Mouse (Mus musculus) right cerebral cortex, postnatal 10 days (tissue): ENCODE measurements around the gene Fmr1.
"Not testable (repeated sequence)": the region's sequence is repeated elsewhere in the genome, so short reads cannot be mapped to it uniquely, and the experiment has no call there.

Experiments used
- DNase-seq, 2 experiments: peaks; one replicate each; pipeline ENCODE4 v3.0.0; 2021; ENCODE audit warnings: low spot score in 2 of 2

Gene Fmr1

DNA sequence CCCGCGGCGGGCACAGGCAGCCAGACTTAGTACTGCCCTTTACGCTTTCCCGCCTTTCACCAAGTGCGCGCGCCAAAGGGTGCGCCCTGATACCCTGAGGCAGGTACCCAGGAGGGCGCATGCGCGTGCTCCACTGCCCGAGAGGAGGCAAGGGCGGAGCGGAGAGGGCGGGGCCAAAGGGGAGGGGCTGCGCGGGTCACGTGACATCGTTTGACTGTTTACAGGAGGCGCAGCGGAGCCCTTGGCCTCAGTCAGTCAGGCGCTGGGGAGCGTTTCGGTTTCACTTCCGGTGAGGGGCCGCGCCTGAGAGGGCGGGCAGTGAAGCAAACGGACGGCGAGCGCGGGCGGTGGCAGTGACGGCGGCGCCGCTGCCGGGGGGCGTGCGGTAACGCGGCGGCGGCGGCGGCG lies at the start of gene Fmr1:
TSS of gene Fmr1 (plus strand) at position 209 of the 408 bp plus-strand sequence.
- DNase-seq, result peak; percentile 97

DNA sequence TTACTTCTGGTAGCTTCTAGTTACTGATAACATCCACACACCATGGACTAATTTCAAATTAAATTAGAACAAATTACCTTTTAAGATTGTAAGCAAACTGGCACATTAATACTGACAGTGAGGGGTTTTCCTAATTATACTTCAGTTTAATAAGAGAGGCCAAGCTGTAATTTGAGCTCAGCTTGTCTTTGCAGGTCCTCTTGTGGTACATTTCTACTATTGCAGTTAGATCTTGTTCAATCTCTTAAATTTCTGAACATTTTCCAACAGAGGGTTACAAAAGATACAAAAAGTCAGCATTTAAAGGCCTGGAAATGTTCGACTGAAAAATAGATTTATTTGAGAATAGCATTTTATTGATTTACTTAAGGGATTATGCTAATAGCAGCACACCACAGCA lies 36.7 kb upstream of the Fmr1 start:
- DNase-seq, result no peak

DNA sequence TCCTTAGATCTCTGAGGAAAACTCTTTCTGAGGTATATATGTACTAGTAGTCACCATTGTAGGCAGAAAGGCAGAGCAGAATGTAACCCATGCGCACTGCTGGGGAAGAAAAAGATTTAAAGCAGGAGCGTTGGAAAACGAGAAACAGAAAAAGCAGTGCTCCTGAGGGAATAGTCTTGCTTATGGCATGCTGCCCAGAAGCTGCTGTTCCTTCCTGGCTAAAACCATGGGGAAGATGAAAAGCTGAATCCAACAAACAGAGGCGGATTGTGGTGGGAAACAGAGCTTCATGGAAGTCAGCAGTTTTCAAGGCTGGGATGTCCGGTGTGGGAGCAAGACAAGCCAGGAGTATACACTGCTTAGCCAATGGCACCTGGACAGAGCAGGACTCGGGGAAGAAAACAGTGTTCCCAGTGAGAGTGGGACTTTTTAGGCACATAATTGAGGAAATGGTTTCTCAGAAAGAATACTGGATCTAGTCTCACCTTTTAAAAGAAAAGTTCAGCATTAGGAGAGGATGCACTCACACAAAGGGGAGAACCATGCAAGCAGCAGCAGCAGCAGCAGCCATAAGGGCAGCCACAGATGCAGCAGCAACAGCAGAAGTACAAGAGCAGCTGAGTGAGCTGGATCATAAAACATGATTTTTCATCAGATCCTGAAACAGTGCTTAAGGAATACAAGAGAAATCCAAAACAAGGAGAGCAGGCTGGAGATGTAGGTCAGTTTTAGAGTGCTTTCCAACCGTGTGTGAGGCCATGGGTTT lies 33.0 kb upstream of the Fmr1 start:
- DNase-seq, result peak; percentile 67 to 71

DNA sequence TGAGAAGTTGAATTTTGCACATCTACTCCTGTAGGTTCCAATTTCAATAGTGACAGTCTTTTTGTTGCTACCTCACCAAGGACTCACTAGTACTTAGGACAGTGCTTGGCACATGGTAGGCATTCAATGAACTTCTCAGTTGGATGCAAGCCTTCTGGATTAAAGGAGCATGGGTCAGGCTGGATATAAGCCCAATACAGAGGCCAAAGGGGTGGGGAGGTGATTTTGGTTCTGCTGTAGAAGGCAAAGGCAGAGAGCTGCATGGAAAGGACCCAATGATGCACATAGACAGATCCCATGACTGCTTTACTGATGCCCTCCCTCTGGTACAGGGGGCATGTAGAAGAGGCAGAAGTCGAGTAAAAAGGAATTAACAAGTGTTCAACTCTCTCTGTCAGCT lies 833 bp upstream of the Fmr1 start:
- DNase-seq, result no peak

DNA sequence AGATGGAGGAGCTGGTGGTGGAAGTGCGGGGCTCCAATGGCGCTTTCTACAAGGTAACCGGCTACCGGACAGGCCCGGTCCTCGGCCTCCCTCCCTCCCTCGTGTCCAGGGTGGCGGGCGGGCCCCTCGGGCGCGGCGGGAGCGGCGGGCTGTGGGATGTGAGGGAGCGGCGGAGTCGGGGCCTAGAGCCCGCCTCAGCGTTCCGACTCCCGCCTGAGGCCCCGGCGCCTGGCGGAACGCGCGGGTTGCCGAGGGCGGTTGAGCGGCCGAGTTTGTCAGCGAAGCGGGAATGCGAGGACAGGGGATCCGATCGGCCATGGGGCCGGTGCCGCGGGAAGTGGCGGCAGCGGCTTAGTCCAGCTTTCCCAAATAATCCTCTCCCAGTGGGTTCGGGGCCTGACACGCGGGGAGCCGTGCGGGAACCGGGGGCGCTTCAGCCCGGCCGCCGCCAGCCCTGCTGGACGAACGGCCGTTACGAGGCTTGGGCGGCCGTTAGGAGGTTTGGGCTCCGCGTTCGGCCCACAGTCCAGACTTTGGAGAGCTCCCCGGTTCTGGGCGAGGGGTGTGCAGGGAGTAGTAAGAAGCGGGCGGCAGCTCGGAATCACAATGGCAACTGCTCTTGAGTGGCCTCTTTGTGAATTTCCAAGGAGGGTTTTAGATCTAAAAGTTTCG lies 610 bp downstream of the Fmr1 start:
- peak in 1 of 2 experiments; percentile 29 for DNase-seq

DNA sequence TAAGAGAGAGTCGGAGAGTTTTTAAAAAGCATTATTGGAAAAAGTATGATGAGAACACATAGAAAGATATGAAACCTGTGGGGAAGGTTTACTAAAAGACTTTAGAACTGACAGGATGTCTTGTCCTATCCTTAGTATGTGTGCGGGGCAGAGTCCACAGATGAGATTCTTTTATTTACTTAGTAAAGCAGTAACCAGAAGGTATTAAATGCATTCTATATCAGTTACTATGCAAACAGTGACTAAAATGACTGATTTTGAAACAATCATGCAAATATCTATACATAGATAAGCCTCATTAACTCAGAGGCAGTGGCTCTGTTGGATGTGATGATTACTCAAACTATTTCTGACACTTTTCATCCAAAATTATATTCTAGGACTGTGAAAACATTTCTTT lies 6.4 kb downstream of the Fmr1 start:
- DNase-seq, result no peak

DNA sequence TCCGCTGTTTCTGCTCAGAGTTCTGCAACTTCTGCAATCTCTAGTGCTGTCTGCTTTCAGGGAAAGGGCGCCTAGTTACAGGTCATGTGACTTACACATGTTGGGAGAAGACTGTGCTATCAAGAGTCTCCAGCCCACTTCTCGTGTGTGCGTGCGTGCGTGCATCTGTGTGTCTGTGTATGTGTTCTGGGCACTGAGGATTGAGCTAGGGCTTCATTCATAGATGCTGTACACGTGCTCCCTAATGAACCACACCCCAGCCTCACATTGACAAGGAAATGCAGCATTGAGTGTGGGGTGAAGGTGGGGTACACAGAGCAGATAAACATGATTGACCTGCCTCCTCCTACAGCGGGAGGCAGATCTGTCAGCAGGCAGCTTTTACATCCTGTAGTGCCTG lies 13.6 kb downstream of the Fmr1 start:
- DNase-seq, result not testable (repeated sequence)

DNA sequence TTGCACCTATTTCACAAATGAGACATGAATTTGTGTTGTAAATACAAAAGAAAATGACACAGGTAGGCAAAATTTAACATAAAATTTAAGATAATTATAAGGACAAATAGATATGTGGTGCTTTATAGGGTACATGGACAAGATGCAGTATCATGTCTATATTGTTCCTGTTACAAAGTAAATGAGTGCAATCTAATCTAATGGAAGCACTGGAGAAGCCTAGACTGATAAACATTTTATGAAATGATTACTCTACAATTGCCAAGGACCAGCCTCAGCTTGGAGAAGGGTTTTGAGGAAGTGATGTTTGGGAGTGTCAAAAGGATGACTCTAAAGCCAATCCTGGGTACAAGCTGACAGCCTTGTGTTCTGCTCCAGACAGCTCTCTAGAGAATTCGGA lies 58.6 kb downstream of the Fmr1 start:
- no peak for DNase-seq

DNA sequence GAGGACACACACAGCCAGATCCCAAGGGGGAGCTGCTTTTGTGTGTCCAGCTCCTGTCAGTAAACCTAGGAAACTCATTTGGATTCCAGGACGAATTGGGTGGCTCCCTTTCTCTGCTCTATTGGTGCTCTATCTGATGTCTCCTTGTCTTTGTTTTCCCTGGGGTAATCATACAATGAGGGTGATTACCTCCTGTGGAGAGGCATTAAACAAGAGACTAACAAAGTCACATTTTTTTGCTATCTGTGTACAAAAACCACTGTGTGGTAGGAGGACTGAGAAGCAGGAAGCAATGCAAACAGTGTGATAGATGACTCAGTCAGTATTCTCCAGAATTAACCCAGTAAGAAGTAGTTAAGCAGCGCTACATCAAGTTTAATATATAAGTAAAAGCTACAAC lies 61.7 kb downstream of the Fmr1 start:
- no peak for DNase-seq

DNA sequence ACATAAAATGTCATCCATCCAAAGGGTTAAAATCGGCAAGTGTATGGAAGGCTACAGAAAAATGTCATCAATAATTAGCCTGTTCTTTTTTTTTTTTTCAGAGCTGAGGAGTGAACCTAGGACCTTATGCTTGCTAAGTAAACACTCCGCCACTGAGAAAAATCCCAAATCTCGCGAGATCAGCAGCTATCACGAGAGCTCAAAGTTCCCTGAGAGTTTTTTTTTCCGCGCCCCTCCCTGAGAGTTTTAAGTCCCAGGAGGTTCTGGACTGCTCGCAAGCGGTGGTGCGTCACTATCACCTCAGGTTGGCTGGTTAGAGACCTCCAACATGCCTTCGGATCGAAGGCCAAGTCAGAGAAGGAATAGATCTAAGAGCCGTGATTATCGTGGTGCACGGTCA lies 83.3 kb downstream of the Fmr1 start, which contains the start of gene Fmr1nb:
TSS of gene Fmr1nb (plus strand) at position 234 of the 400 bp plus-strand sequence.
- no peak for DNase-seq
